Mouse (Mus musculus) midbrain, embryonic 10.5 days (tissue): Measurements from ENCODE around the gene Samsn1. TPM values are rescaled to one million over a fixed set of nuclear protein-coding genes. Genes with fewer than 3 reads are reported as not detected.

Source experiments
- DNase-seq: peaks from one replicate; pipeline ENCODE4 v3.0.0-alpha.2; 2017; ENCODE audit warnings: low spot score
- H3K27ac ChIP-seq: fragments of 300-500 bp; sonication (generic); replicated peaks from 2 replicates; pipeline ENCODE4 v1.5.1; 2016; ENCODE audit warnings: mild to moderate bottlenecking
- H3K27me3 ChIP-seq: fragments of 300-500 bp; sonication (generic); 2 replicates; pipeline ENCODE4 v1.6.1; 2016; ENCODE audit warnings: low read depth, mild to moderate bottlenecking; ENCODE audit not compliant: poor library complexity, severe bottlenecking
- H3K36me3 ChIP-seq: fragments of 300-500 bp; sonication (generic); 2 replicates; pipeline ENCODE4 v1.6.1; 2016; ENCODE audit warnings: mild to moderate bottlenecking, moderate library complexity
- H3K4me1 ChIP-seq: fragments of 300-500 bp; sonication (generic); 2 replicates; pipeline ENCODE4 v1.6.1; 2016
- H3K4me3 ChIP-seq: fragments of 300-500 bp; sonication (generic); 2 replicates; pipeline ENCODE4 v1.5.1; 2016; ENCODE audit warnings: mild to moderate bottlenecking, moderate library complexity
- H3K9me3 ChIP-seq: fragments of 300-500 bp; sonication (generic); replicated peaks from 2 replicates; pipeline ENCODE4 v1.6.1; 2016; ENCODE audit warnings: mild to moderate bottlenecking
- WGBS: fragments of 180-500 bp; shearing (Covaris S2); methylation state at CpG from one replicate; pipeline ENCODE4 v1.1.7; 2016; 5-methylcytosine and 5-hydroxymethylcytosine counted together
- polyA plus RNA-seq: library from polyadenylated mRNA; unstranded; fragments of >200 nt; fragmentation: Nextera tagmentation; extraction: Ambion mirVana; gene quantifications from 2 replicates; pipeline ENCODE4 v1.2.1, GENCODE M21; 2016

Samsn1 gene
- polyA plus RNA-seq, 1 experiment from 2014 or later, result 1.5 TPM

DNA sequence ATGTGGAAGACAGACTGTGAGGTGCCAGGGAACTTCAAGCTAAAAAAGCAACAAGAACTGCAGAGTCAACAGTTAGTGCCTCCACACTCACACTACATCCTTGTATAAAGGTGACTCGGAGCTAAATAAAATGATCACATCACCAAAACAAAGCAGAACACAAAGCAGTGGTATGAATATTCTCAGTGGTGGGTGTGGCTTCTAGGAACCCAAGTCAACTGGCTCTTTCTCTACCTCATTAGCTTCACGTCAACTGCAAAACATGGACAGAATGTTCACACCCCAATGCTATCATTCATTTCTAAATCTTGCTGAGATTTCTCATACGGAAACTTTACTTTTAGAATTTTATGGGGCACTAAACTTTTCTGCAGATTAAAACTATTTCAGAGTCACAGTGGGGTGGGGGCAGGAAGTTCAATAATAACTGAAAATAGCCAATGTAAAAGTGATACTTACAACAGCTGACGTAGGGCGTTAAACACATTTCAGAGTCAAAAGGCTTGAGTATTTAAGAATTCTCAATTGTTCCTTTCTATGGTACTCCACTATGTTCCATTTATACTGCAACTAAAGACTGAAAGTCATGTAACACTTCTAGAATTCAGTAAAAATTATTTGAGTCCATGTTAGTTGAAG lies 127.7 kb downstream of the Samsn1 start:
- Histone ChIP-seq H3K27me3 (no peaks in the 10 kb centered on the region), H3K4me1 (peaks cover under 1% of the 10 kb centered on the region), H3K27ac (no peak overlapping the region), H3K4me3 (no peak overlapping the region), H3K9me3 (no peaks in the 10 kb centered on the region), H3K36me3 (no peaks in the 10 kb centered on the region)
- no peak for DNase-seq
- WGBS, result 94% methylated on average over 5 of the region's 5 CpGs

DNA sequence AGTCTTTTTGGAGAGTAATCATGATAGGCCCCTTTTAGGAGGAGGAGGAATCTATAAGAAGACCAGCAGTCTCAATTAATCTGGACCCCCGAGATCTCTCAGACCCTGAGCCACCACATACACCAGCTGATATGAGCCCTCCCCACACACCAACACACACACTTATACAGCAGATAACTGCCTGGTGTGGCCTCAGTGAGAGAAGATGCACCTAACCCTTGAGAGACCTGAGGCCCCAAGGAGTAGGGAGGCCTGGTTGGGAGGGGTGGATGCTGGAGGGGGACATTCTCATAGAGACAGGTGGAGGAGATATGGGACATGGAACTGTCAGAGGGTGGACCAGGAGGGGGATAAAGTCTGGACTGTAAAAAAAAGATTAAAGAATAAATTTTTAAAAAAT lies 128.6 kb downstream of the Samsn1 start:
- Histone ChIP-seq H3K27me3 (no peaks in the 10 kb centered on the region), H3K9me3 (no peaks in the 10 kb centered on the region), H3K4me3 (no peak overlapping the region), H3K27ac (no peak overlapping the region), H3K4me1 (peaks cover 5% of the 10 kb centered on the region), H3K36me3 (no peaks in the 10 kb centered on the region)
- DNase-seq, result no peak
- 92% methylated on average over 1 of the region's 1 CpGs for whole genome bisulfite sequencing

- 43% methylated on average over 6 of the region's 6 CpGs for WGBS
- Histone ChIP-seq H3K27me3 (no peaks in the 10 kb centered on the region), H3K9me3 (no peaks in the 10 kb centered on the region), H3K27ac (no peak overlapping the region; the same call in 1 of the 2 replicates), H3K4me1 (peaks cover 5% of the 10 kb centered on the region), H3K36me3 (no peaks in the 10 kb centered on the region), H3K4me3 (no peak overlapping the region)
- DNase-seq, result no peak
Measured at GRCm38 (mm10) chr16:75889081-75889646, 132.9 kb downstream of the Samsn1 start.

- no peak for DNase-seq
- Histone ChIP-seq H3K27ac (no peak overlapping the region), H3K4me3 (no peak overlapping the region), H3K27me3 (no peaks in the 10 kb centered on the region), H3K9me3 (no peaks in the 10 kb centered on the region), H3K36me3 (no peaks in the 10 kb centered on the region), H3K4me1 (peaks cover 5% of the 10 kb centered on the region)
- WGBS, result 84% methylated on average over 6 of the region's 6 CpGs
Measured at GRCm38 (mm10) chr16:75887203-75887602, 134.9 kb downstream of the Samsn1 start.

DNA sequence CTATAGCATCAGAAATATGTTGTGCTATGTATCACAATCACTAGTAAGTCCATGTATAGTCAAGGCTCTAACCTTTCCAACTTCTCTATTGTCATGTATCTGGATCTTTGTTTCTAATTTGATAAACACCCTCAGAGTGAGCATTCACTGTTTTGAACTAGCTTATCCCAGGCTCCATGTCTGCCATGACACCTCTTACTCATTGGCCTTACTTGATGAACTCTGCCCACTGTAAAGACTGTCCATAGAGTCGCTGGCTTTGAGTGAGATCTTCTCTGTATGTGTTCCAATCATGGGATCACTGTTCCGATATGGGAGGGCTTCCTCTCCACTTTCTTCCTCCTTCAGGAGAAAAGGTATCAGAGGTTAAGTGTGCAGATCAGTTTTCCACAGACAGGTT lies 143.2 kb downstream of the Samsn1 start:
- no peak overlapping the region for H3K27ac ChIP-seq
- no peaks in the 10 kb centered on the region for H3K9me3 ChIP-seq
- no peak for DNase-seq
- no peaks in the 10 kb centered on the region; the same call in 1 of the 2 replicates for H3K4me1 ChIP-seq
- no peak overlapping the region for H3K4me3 ChIP-seq
- 85% methylated on average over 2 of the region's 2 CpGs for WGBS
- H3K36me3 ChIP-seq, result no peaks in the 10 kb centered on the region
- H3K27me3 ChIP-seq, result no peaks in the 10 kb centered on the region

GRCm38 (mm10) chr16:75877170-75877569 lies 144.9 kb downstream of the Samsn1 start:
- Histone ChIP-seq H3K27me3 (no peaks in the 10 kb centered on the region), H3K27ac (no peak overlapping the region), H3K4me1 (no peaks in the 10 kb centered on the region; the same call in 1 of the 2 replicates), H3K4me3 (no peak overlapping the region), H3K36me3 (no peaks in the 10 kb centered on the region), H3K9me3 (no peaks in the 10 kb centered on the region)
- 84% methylated on average over 3 of the region's 3 CpGs for WGBS
- DNase-seq, result no peak

- no peaks in the 10 kb centered on the region for H3K36me3 ChIP-seq
- H3K4me1 ChIP-seq, result no peaks in the 10 kb centered on the region; the same call in 1 of the 2 replicates
- H3K27me3 ChIP-seq, result no peaks in the 10 kb centered on the region
- 93% methylated on average over 4 of the region's 4 CpGs for WGBS
- no peak overlapping the region for H3K27ac ChIP-seq
- no peak overlapping the region for H3K4me3 ChIP-seq
- no peak for DNase-seq
- H3K9me3 ChIP-seq, result no peaks in the 10 kb centered on the region
Measured at GRCm38 (mm10) chr16:75875896-75876295, 146.2 kb downstream of the Samsn1 start.

- H3K27ac ChIP-seq, result no peak overlapping the region
- no peaks in the 10 kb centered on the region for H3K9me3 ChIP-seq
- H3K27me3 ChIP-seq, result no peaks in the 10 kb centered on the region
- no peaks in the 10 kb centered on the region; the same call in 1 of the 2 replicates for H3K4me1 ChIP-seq
- no peak for DNase-seq
- H3K36me3 ChIP-seq, result no peaks in the 10 kb centered on the region
- WGBS, result 69% methylated on average over 2 of the region's 2 CpGs
- no peak overlapping the region for H3K4me3 ChIP-seq
Measured at GRCm38 (mm10) chr16:75874508-75874907, 147.6 kb downstream of the Samsn1 start.

GRCm38 (mm10) chr16:75872241-75872640 lies 149.8 kb downstream of the Samsn1 start:
- no peaks in the 10 kb centered on the region for H3K36me3 ChIP-seq
- H3K27me3 ChIP-seq, result no peaks in the 10 kb centered on the region
- H3K4me1 ChIP-seq, result no peaks in the 10 kb centered on the region
- 86% methylated on average over 8 of the region's 8 CpGs for WGBS
- no peak overlapping the region for H3K4me3 ChIP-seq
- no peak for DNase-seq
- H3K9me3 ChIP-seq, result no peaks in the 10 kb centered on the region
- H3K27ac ChIP-seq, result no peak overlapping the region

- Histone ChIP-seq H3K4me1 (no peaks in the 10 kb centered on the region), H3K36me3 (no peaks in the 10 kb centered on the region), H3K9me3 (no peaks in the 10 kb centered on the region), H3K27me3 (no peaks in the 10 kb centered on the region), H3K27ac (no peak overlapping the region), H3K4me3 (no peak overlapping the region)
- DNase-seq, result no peak
- 88% methylated on average over 6 of the region's 6 CpGs for WGBS
Measured at GRCm38 (mm10) chr16:75867400-75867799, 154.7 kb downstream of the Samsn1 start.

DNA sequence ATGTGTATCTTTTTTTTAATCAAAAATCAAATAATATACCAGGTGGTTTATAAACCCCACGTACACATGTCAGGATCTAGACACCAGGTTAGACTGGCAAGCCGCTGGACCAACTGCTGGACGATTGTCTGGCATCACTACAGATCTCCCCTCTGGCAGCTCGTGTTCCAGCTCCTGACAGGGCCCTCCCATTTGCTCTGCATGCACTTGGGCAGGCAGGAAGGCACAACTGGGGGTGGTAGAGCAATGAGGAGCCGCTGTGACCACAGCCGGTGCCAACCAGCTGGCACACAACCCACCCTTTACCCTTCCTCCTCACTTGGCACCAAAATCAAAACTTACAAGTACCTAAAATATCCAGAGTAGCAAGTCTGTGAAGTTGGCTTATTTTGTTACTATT lies 156.6 kb downstream of the Samsn1 start:
- H3K4me1 ChIP-seq, result no peaks in the 10 kb centered on the region
- H3K4me3 ChIP-seq, result no peak overlapping the region
- no peaks in the 10 kb centered on the region for H3K27me3 ChIP-seq
- H3K9me3 ChIP-seq, result no peaks in the 10 kb centered on the region
- no peak overlapping the region for H3K27ac ChIP-seq
- no peaks in the 10 kb centered on the region for H3K36me3 ChIP-seq
- DNase-seq, result no peak
- WGBS, result 89% methylated on average over 6 of the region's 6 CpGs

DNA sequence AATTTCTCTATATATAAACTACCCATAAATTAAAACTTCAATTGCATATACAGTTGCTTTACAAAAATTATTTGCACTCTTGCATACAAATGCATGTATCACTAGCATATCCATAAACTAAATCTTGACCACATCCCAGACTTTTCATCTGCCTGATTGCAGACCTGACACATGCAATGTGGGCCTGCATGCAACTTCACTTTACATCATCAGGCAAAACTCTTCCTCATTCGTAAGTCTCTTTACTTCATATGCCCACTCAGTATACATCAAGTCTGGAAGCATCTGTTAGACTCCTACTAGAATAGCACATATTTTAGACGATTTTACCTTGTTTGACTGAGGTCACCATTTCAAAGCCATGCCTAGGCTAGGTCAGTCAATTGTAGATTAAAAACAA lies 157.4 kb downstream of the Samsn1 start:
- 83% methylated on average over 2 of the region's 2 CpGs for WGBS
- no peaks in the 10 kb centered on the region for H3K9me3 ChIP-seq
- no peaks in the 10 kb centered on the region for H3K27me3 ChIP-seq
- no peaks in the 10 kb centered on the region for H3K36me3 ChIP-seq
- H3K4me3 ChIP-seq, result no peak overlapping the region
- H3K4me1 ChIP-seq, result no peaks in the 10 kb centered on the region
- no peak overlapping the region for H3K27ac ChIP-seq
- no peak for DNase-seq

DNA sequence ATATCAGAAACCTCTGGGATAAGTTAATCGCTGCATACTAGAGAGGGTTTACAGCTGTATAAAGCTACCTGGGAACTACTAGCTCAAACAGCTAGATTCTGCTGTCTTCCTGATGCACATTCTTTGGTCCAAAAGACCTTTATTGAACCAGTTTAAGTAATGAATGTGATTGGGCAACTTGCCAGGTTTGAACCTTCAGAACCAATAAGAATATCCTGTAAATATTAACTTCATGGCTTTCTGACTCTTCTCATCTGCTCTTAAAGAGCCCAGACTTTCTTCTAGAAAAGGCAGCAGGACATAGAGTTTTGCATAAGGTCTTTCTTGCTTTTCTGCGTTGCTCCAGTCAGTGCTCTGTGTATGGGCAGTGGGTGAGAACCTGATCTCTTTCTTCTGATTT lies 165.7 kb downstream of the Samsn1 start:
- Histone ChIP-seq H3K4me3 (no peak overlapping the region), H3K9me3 (no peaks in the 10 kb centered on the region), H3K4me1 (no peaks in the 10 kb centered on the region), H3K27ac (no peak overlapping the region), H3K27me3 (no peaks in the 10 kb centered on the region), H3K36me3 (no peaks in the 10 kb centered on the region)
- WGBS, result 82% methylated on average over 2 of the region's 2 CpGs
- DNase-seq, result no peak
